Mouse (Mus musculus) limb, embryonic 14.5 days (tissue): ENCODE measurements around the gene Amot. TPM values are rescaled to one million over a fixed set of nuclear protein-coding genes. Genes with fewer than 3 reads are reported as not detected.

ENCODE experiments used
- ATAC-seq: fragments of 200-750 bp; cut with Nextera tagmentation; 2 replicates; pipeline ENCODE4 v1.8.0; 2017; ENCODE audit warnings: low read depth, moderate number of reproducible peaks, moderate TSS enrichment; ENCODE audit not compliant: low FRiP score
- DNase-seq: peaks from one replicate; pipeline ENCODE4 v3.0.0-alpha.2; 2015; ENCODE audit warnings: low spot score
- H3K27ac ChIP-seq: fragments of 300-500 bp; sonication (generic); replicated peaks from 2 replicates; pipeline ENCODE4 v1.5.1; 2014; ENCODE audit warnings: low read depth, mild to moderate bottlenecking, low read length, moderate library complexity, mixed read lengths
- H3K27me3 ChIP-seq: fragments of 300-500 bp; sonication (generic); 2 replicates; pipeline ENCODE4 v1.6.1; 2014; ENCODE audit warnings: low read length, mixed read lengths; ENCODE audit not compliant: control insufficient read depth, insufficient read depth
- H3K36me3 ChIP-seq: fragments of 300-500 bp; sonication (generic); 2 replicates; pipeline ENCODE4 v1.6.1; 2014; ENCODE audit warnings: mild to moderate bottlenecking, low read length, moderate library complexity, mixed read lengths; ENCODE audit not compliant: control insufficient read depth, insufficient read depth
- H3K4me1 ChIP-seq: fragments of 300-500 bp; sonication (generic); 2 replicates; pipeline ENCODE4 v1.6.1; 2014; ENCODE audit warnings: antibody characterized with exemption, low read length, mixed read lengths; ENCODE audit not compliant: control insufficient read depth, insufficient read depth
- H3K4me2 ChIP-seq: fragments of 300-500 bp; sonication (generic); replicated peaks from 2 replicates; pipeline ENCODE4 v1.6.1; 2014; ENCODE audit warnings: low read depth, mild to moderate bottlenecking, low read length, moderate library complexity; ENCODE audit not compliant: severe bottlenecking
- H3K4me3 ChIP-seq: fragments of 300-500 bp; sonication (generic); replicated peaks from 2 replicates; pipeline ENCODE4 v1.5.1; 2014; ENCODE audit warnings: low read length
- H3K9ac ChIP-seq: fragments of 300-500 bp; sonication (generic); 2 replicates; pipeline ENCODE4 v1.6.1; 2014; ENCODE audit warnings: mild to moderate bottlenecking, low read depth, low read length, moderate library complexity; ENCODE audit not compliant: severe bottlenecking
- H3K9me3 ChIP-seq: fragments of 300-500 bp; sonication (generic); 2 replicates; pipeline ENCODE4 v1.6.1; 2016; ENCODE audit warnings: low read length; ENCODE audit not compliant: control insufficient read depth
- POLR2A ChIP-seq: fragments of 200-500 bp; IDR thresholded peaks from 2 replicates; pipeline ENCODE4 v1.8.0; 2012; ENCODE audit warnings: inconsistent platforms, mild to moderate bottlenecking, moderate library complexity, borderline replicate concordance; ENCODE audit not compliant: insufficient read depth, insufficient read length; ENCODE audit errors: extremely low read depth
- WGBS: fragments of 180-500 bp; shearing (Covaris S2); extraction: QIAGEN DNeasy Blood & Tissue Kit; methylation state at CpG from one replicate; pipeline ENCODE4 v1.1.7; 2014; 5-methylcytosine and 5-hydroxymethylcytosine counted together
- polyA plus RNA-seq, 2 experiments: library from polyadenylated mRNA; depleted of rRNA in 1 of 2; stranded (reverse) in 1 of 2; unstranded in 1 of 2; fragments of >200 nt; fragmentation: Nextera tagmentation in 1 of 2; extraction: Ambion mirVana in 1 of 2; gene quantifications; 2 replicates each; pipeline versions ENCODE4 v1.2.1 to v1.2.3; 2012 to 2014

Amot gene
- polyA plus RNA-seq, 2 experiments: 29.7 to 54.0 TPM

GRCm38 (mm10) chrX:145430836-145431570, 74.0 kb downstream of the Amot start:
- H3K4me3 ChIP-seq: no peak overlapping the region
- H3K9me3 ChIP-seq: no peaks in the 10 kb centered on the region
- H3K9ac ChIP-seq: no peak overlapping the region
- H3K27ac ChIP-seq: no peak overlapping the region
- H3K36me3 ChIP-seq: no peaks in the 10 kb centered on the region
- no peaks in the 10 kb centered on the region for H3K4me1 ChIP-seq
- WGBS: 62% methylated on average over 5 of the region's 5 CpGs
- H3K4me2 ChIP-seq: no peak overlapping the region
- no peak for TF ChIP-seq POLR2A
- ATAC-seq: no peak
- no peaks in the 10 kb centered on the region for H3K27me3 ChIP-seq
- DNase-seq: no peak

GRCm38 (mm10) chrX:145428811-145429210, 76.2 kb downstream of the Amot start:
- no peak for DNase-seq
- H3K4me3 ChIP-seq: no peak overlapping the region

GRCm38 (mm10) chrX:145424026-145424425, 81.0 kb downstream of the Amot start:
- Histone ChIP-seq H3K4me3 (no peak overlapping the region), H3K27me3 (no peaks in the 10 kb centered on the region), H3K27ac (no peak overlapping the region), H3K9me3 (no peaks in the 10 kb centered on the region), H3K4me2 (no peak overlapping the region), H3K36me3 (no peaks in the 10 kb centered on the region), H3K9ac (no peak overlapping the region), H3K4me1 (no peaks in the 10 kb centered on the region)
- TF ChIP-seq POLR2A: no peak
- ATAC-seq (no peak), DNase-seq (no peak)
- WGBS: 62% methylated on average over 2 of the region's 2 CpGs

More at GRCm38 (mm10) chrX:145428811-145429210, 76.2 kb downstream of the Amot start:
- 69% methylated on average over 1 of the region's 1 CpGs for WGBS
- no peak for ATAC-seq
- Histone ChIP-seq H3K36me3 (no peaks in the 10 kb centered on the region), H3K27me3 (no peaks in the 10 kb centered on the region), H3K4me2 (no peak overlapping the region), H3K9ac (no peak overlapping the region), H3K4me1 (no peaks in the 10 kb centered on the region), H3K9me3 (no peaks in the 10 kb centered on the region), H3K27ac (no peak overlapping the region)
- TF ChIP-seq POLR2A: no peak

GRCm38 (mm10) chrX:145414319-145414718, 90.7 kb downstream of the Amot start:
- Histone ChIP-seq H3K9me3 (no peaks in the 10 kb centered on the region), H3K9ac (no peak overlapping the region), H3K4me1 (no peaks in the 10 kb centered on the region), H3K4me2 (no peak overlapping the region), H3K36me3 (no peaks in the 10 kb centered on the region), H3K27me3 (no peaks in the 10 kb centered on the region), H3K4me3 (no peak overlapping the region), H3K27ac (no peak overlapping the region)
- WGBS: 76% methylated on average over 1 of the region's 1 CpGs
- DNase-seq (no peak), ATAC-seq (no peak)
- TF ChIP-seq POLR2A: no peak

- no peak for ATAC-seq
- no peaks in the 10 kb centered on the region for H3K9me3 ChIP-seq
- WGBS: 69% methylated on average over 6 of the region's 6 CpGs
- H3K36me3 ChIP-seq: no peaks in the 10 kb centered on the region
- H3K9ac ChIP-seq: no peak overlapping the region
- H3K4me3 ChIP-seq: no peak overlapping the region
- TF ChIP-seq POLR2A: no peak
- H3K4me2 ChIP-seq: no peak overlapping the region
- DNase-seq: no peak
- no peaks in the 10 kb centered on the region for H3K27me3 ChIP-seq
- no peak overlapping the region for H3K27ac ChIP-seq
- no peaks in the 10 kb centered on the region for H3K4me1 ChIP-seq
Measured at GRCm38 (mm10) chrX:145411425-145411824, 93.6 kb downstream of the Amot start.
